Mouse (Mus musculus): ENCODE data around the gene Cdr2.
"Not testable (repeated sequence)": the region's sequence is repeated elsewhere in the genome, so short reads cannot be mapped to it uniquely, and the experiment has no call there.

Cdr2 gene

GRCm38 (mm10) chr7:120970112-120970511, 12.0 kb downstream of the Cdr2 start:
- no peak for DNase-seq

- no peak for DNase-seq
These were observed 12.9 kb downstream of the Cdr2 start for GRCm38 (mm10) chr7:120969221-120969620.

DNA sequence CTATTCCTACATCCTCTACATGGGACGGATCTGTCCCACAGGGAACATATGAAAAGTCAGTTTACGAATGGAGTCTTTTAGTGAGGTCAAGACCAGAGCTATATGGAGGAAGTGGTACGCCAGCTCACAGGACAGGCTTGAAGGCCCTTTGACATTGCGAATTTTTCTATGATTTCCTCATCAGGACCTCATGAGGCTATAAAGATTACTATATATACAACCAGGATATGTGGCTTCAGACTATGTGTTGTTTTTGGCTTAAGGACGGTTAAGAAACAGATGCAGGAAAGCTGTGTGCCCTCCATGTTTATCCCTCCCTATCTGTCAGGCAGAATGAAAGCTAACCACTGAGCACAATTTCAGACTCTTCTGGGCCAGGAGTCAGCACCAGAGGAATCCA, 19.0 kb downstream of the Cdr2 start:
- no peak for DNase-seq

GRCm38 (mm10) chr7:120961893-120962292, 20.2 kb downstream of the Cdr2 start:
- DNase-seq, result peak; percentile 85

DNA sequence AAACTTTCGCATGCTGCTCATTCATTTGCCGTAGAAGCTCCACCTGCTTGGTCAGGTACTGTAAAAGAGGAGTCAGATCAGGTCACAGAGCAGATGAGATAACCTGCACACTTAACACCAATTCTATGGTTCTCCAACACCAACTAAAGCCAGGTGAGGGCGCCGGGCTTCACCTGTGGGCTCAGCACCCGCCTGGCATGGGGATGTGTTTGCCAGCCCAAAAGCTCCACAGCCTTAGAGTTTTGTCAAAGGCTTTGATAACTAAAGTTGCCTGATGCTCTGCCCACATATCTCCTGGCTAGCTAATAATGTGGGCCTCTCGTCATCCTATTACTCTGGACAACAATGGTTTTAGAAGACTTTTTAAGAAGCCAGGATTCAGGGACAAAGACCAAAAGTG, 21.5 kb downstream of the Cdr2 start:
- DNase-seq, result no peak

- DNase-seq, result no peak
These were observed 22.0 kb downstream of the Cdr2 start for GRCm38 (mm10) chr7:120960116-120960515.

DNA sequence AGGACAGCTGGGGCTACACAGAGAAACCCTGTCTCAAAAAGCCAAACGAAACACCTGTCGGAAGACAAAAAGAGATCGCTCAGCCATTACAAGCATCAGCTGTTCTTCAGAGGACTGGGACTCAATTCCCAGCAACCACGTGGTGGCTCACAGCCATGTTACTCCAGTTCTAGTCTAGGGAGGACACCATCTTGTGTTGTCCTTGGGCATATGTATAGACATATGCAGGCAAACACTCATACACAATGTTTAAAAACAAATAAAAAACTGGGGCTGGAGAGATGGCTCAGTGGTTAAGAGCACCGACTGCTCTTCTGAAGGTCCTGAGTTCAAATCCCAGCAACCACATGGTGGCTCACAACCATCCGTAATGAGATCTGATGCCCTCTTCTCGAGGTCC, 28.5 kb downstream of the Cdr2 start:
- not testable (repeated sequence) for DNase-seq

DNA sequence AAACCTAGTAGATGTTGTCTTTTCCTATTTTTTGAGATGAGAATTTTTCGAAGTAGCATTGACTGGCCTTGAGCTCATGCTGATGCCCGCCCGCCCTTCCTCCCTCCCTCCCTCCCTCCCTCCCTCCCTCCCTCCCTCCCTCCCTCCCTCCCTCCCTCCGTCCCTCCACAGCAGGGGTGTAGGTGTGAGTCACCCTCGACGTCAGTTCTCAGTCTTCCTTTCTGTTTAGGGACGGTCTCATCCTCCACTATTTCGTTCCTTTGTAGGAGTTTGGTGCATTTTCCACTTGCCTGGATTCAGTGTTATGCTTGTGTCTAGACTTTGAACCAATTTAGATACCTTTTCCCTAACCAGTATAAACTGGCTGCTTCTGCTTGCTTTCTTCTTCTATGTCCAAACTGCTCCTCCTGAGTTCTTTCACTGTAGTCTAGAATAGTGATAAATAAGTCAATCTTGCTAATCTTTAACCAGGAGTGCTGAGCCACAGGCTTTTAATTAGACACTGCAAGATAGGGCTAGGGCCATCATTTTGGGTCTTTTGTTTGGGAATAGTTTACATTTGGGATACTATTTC, 38.1 kb downstream of the Cdr2 start:
- peak; percentile 45 for DNase-seq

GRCm38 (mm10) chr7:120942506-120942905, 39.6 kb downstream of the Cdr2 start:
- peak; percentile 29 for DNase-seq

GRCm38 (mm10) chr7:120941214-120941613, 40.9 kb downstream of the Cdr2 start:
- DNase-seq, result no peak

DNA sequence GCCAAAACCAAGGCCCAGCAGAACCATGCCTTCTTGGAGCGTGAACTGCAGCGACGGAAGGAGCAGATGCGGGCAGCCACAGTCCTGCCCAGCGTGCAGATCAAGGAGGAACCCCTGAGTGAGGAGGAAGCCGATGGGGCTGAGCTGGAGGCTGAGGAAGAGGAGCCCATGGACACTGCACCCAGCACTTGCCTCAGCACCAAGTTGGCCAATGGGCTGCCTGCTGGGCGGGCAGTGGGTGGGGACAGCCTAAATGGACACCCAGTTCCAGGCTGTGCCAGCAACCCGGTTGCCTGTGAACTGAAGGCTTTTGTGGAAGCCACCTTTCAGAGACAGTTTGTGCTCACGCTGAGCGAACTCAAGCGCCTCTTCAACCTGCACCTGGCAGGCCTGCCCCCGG, 41.8 kb downstream of the Cdr2 start:
- DNase-seq, result peak; percentile 90

- DNase-seq, result peak; percentile 36
These were observed 43.9 kb downstream of the Cdr2 start for GRCm38 (mm10) chr7:120938206-120938605.

DNA sequence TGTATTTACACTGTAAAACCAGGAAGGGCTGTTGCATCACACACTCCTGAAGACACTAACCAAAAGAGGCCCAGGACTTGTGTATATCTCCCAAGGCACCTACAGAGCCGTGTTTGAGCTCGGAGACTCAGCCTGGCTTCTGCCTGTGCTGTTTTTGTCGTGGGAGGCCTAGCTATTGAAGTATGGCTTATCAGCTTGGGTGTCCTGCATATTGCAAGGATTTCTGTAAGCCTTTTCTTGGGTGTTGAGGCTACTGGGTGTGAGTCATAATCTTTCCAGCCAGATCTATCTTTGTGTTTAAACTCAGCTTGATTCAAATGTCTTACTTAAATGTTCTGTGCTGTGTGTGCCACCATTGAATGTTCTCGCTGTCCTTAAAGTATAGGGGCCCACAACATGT, 45.6 kb downstream of the Cdr2 start:
- DNase-seq, result no peak

GRCm38 (mm10) chr7:120934716-120935115, 47.4 kb downstream of the Cdr2 start:
- DNase-seq, result peak; percentile 54

DNA sequence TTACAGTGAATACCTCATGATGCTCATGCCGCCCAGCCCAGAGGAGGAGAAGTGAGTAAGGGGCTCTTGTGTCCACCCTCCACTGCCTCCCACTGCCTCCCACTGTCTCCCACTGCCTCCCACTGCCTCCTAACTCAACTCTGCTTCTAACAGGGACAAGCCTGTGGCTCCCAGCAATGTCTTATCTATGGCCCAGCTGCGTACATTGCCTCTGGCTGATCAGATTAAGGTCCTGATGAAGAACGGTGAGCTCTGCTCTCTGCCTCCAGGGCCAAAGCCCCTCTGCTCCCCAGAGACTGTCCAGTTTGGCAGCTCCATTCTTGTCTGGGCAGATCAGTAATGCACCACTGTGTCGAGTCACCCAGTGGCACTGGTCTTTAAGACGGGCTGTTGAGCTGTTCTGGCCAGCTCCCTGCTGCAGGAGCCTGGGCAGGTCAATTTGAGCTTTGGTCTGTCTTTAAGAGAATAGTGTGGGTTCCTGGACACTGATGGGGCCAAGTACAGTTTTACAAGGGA, 48.4 kb downstream of the Cdr2 start:
- no peak for DNase-seq

- DNase-seq, result no peak
These were observed 49.0 kb downstream of the Cdr2 start for GRCm38 (mm10) chr7:120933110-120933509.

DNA sequence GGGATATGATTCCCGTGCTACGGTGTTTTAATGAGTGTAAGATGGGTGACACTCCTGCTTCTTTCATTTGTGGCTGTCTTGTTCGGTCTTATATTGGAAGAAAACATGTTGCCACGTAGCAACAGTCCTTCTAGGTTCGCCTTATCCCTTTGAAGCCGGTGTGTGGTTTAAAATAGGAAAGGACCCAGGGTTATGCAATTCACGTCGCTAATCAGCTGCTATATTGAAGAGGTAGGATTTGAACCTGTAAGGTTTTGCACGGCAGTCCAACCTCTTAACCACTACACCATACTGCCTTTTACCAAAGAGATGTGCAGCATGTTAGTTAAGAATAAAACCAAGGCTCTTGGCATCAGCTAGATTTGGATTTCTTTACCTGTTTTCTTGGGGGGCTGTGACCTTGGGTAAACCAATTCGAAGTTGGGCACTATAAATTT, 63.6 kb downstream of the Cdr2 start:
- DNase-seq, result peak; percentile 69

- DNase-seq, result peak; percentile 99
These were observed 64.3 kb downstream of the Cdr2 start, which contains the start of gene Polr3e for GRCm38 (mm10) chr7:120917592-120918461. Gene Polr3e, plus strand, starts transcription at chr7:120917744.

DNA sequence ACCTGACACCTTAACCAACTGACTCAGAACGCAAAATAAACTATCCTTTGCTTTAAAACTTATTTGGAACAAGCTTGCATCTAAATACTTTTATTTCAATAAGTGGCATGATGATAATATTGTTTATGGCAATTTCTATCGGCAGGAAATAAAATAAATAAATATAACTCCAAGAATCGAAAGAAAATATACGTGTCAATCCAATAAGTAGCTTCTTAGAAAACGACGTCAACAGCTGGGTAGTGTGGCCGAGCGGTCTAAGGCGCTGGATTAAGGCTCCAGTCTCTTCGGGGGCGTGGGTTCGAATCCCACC, 64.9 kb downstream of the Cdr2 start:
- DNase-seq, result no peak

DNA sequence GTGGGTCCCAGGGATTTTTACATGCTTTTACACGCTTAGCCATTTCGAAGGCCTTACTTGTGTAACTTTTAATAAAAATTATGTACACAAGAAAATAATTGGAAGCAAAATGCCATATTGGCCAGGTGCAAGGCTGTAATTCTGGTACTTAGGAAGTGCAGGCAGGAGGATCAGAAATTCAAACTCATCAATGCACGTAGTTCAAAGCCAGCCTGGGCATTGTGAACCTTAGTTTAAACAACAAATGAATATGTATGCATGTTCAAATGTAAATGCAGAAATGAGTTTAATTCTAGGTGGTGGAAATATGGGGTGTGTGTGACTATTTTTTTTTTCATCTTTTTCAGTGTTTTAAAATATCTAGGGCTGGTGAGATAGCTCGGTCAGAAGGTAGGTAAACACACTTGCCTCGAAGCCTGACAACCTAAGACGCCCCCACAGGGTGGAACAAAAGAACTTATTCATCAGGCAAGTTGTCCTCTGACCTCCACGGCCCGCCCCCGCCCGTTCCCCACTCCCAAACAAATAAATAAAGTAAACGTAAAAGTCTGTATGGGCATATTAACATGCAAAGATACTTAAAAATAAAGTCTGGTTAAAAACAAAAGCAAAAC, 65.7 kb downstream of the Cdr2 start:
- DNase-seq, result no peak

- no peak for DNase-seq
These were observed 68.8 kb downstream of the Cdr2 start for GRCm38 (mm10) chr7:120913332-120913731.

DNA sequence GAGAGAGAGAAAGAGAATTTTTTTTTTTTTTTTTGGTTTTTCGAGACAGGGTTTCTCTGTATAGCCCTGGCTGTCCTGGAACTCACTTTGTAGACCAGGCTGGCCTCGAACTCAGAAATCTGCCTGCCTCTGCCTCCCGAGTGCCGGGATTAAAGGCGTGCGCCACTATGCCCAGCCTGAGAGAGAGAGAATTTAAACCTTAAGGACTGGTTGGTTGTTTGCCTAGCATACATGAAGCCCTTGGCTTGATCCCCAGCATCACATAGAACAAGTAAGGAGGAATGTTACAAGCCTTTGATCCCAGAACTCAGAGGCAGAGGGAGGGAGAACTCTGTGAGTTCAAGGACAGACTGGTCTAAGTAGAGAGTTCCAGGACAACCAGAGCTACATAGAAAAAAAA, 70.8 kb downstream of the Cdr2 start:
- DNase-seq, result not testable (repeated sequence)

DNA sequence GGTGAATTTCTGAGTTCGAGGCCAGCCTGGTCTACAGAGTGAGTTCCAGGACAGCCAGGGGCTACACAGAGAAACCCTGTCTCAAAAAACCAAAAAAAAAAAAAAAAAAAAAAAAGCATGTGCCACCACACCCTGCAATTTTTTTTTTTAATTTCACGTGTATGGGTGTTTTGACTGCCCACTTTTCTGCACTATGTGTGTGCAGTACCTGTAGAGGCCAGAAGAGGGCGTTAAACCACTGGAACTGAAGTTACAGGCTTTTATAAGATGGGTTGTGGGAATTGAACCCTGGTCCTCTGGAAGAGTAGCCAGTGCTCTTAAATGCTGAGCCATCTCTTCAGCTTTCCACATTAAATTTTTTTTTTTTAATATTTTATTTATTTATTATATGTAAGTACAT, 71.9 kb downstream of the Cdr2 start:
- not testable (repeated sequence) for DNase-seq
